Mouse (Mus musculus) liver, postnatal 0 days (tissue): ENCODE results near the gene Atg5. TPM values are rescaled to one million over a fixed set of nuclear protein-coding genes. Genes with fewer than 3 reads are reported as not detected.
A peak's percentile ranks its signal among the peaks of the same experiment; 100 is the strongest.

Experiments
- ATAC-seq: fragments of 200-750 bp; cut with Nextera tagmentation; 2 replicates; pipeline ENCODE4 v1.8.0; 2017; ENCODE audit warnings: mild to moderate bottlenecking, moderate library complexity
- DNase-seq: peaks from one replicate; pipeline ENCODE4 v3.0.0-alpha.2; 2016
- H3K27ac ChIP-seq: fragments of 300-500 bp; sonication (generic); 2 replicates; pipeline ENCODE4 v1.5.1; 2014; ENCODE audit warnings: antibody characterized with exemption, moderate library complexity, mild to moderate bottlenecking, low read depth
- H3K27me3 ChIP-seq: fragments of 300-500 bp; sonication (generic); 2 replicates; pipeline ENCODE4 v1.6.1; 2014; ENCODE audit warnings: low read length, control low read depth, mixed read lengths; ENCODE audit not compliant: insufficient read depth
- H3K36me3 ChIP-seq: fragments of 300-500 bp; sonication (generic); replicated peaks from 2 replicates; pipeline ENCODE4 v1.6.1; 2014; ENCODE audit warnings: mild to moderate bottlenecking, control low read depth, low read length, moderate library complexity, mixed read lengths; ENCODE audit not compliant: insufficient read depth
- H3K4me1 ChIP-seq: fragments of 300-500 bp; sonication (generic); 2 replicates; pipeline ENCODE4 v1.6.1; 2014; ENCODE audit warnings: antibody characterized with exemption, mild to moderate bottlenecking, control low read depth; ENCODE audit not compliant: insufficient read depth
- H3K4me2 ChIP-seq: fragments of 300-500 bp; sonication (generic); 2 replicates; pipeline ENCODE4 v1.6.1; 2014; ENCODE audit warnings: low read depth, mild to moderate bottlenecking, low read length, moderate library complexity, mixed read lengths
- H3K4me3 ChIP-seq: fragments of 300-500 bp; sonication (generic); 2 replicates; pipeline ENCODE4 v1.5.1; 2014; ENCODE audit warnings: low read depth, low read length
- H3K9ac ChIP-seq: fragments of 300-500 bp; sonication (generic); replicated peaks from 2 replicates; pipeline ENCODE4 v1.6.1; 2014; ENCODE audit warnings: mild to moderate bottlenecking, moderate library complexity
- H3K9me3 ChIP-seq: fragments of 300-500 bp; sonication (generic); 2 replicates; pipeline ENCODE4 v1.6.1; 2016; ENCODE audit warnings: mild to moderate bottlenecking, control low read depth, low read length, mixed read lengths
- CTCF ChIP-seq: sonication (generic); IDR thresholded peaks from 2 replicates; pipeline ENCODE4 v1.5.1; 2016; ENCODE audit warnings: antibody characterized with exemption, low read depth
- EP300 ChIP-seq: IDR thresholded peaks from 2 replicates; pipeline ENCODE4 v1.6.1; 2016; ENCODE audit warnings: antibody characterized with exemption, low read depth, mild to moderate bottlenecking
- WGBS: fragments of 180-500 bp; shearing (Covaris S2); extraction: QIAGEN DNeasy Blood & Tissue Kit; methylation state at CpG from one replicate; pipeline ENCODE4 v1.1.7; 2014; ENCODE audit not compliant: insufficient replicate concordance; 5-methylcytosine and 5-hydroxymethylcytosine counted together
- polyA plus RNA-seq: library from polyadenylated mRNA; unstranded; fragments of >200 nt; fragmentation: Nextera tagmentation; extraction: Ambion mirVana; gene quantifications from 2 replicates; pipeline ENCODE4 v1.2.1, GENCODE M21; 2015

The Atg5 gene
- polyA plus RNA-seq, 1 experiment from 2014 or later = 26.6 TPM

DNA sequence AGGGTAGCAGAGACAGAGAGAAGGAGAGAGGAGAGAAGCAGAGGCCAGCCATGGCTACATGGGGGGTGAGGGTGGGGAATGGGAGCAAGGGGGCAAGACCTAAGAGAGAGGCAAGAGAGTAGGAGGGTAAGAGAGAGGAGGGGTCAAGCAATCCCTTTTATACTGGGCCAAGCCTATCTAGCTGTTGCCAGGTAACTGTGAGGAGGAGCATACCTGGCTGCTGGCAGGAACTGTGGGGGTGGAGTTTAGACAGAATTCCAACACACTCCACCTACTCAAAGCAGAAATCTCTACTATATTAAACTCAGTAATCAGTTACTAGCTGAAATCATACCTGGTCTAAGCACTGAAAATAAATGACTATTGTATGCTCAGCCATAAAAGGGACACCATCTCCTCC, 1.6 kb upstream of the Atg5 start:
- Histone ChIP-seq H3K9me3 (no peaks in the 10 kb centered on the region), H3K27ac (no peak overlapping the region), H3K9ac (no peak overlapping the region), H3K4me2 (no peak overlapping the region), H3K4me3 (no peak overlapping the region), H3K4me1 (peaks cover 23% of the 10 kb centered on the region), H3K36me3 (no peaks in the 10 kb centered on the region), H3K27me3 (no peaks in the 10 kb centered on the region)
- no peak for TF ChIP-seq EP300
- no peak for TF ChIP-seq CTCF
- DNase-seq (no peak), ATAC-seq (no peak)

- DNase-seq (no peak), ATAC-seq (peak; percentile 7; the same call in 1 of the 2 replicates)
- no peaks in the 10 kb centered on the region for H3K27me3 ChIP-seq
- H3K4me2 ChIP-seq = peak overlapping the region; percentile 96
- peak overlapping the region; percentile 94 for H3K9ac ChIP-seq
- no peaks in the 10 kb centered on the region for H3K9me3 ChIP-seq
- peaks cover 23% of the 10 kb centered on the region for H3K4me1 ChIP-seq
- peak overlapping the region; percentile 97 for H3K4me3 ChIP-seq
- TF ChIP-seq EP300 (no peak), CTCF (no peak)
- no peaks in the 10 kb centered on the region for H3K36me3 ChIP-seq
- H3K27ac ChIP-seq = peak overlapping the region; percentile 96
- WGBS = 4% methylated on average over 11 of the region's 11 CpGs
These were observed 574 bp upstream of the Atg5 start for GRCm38 (mm10) chr10:44267426-44268142.

DNA sequence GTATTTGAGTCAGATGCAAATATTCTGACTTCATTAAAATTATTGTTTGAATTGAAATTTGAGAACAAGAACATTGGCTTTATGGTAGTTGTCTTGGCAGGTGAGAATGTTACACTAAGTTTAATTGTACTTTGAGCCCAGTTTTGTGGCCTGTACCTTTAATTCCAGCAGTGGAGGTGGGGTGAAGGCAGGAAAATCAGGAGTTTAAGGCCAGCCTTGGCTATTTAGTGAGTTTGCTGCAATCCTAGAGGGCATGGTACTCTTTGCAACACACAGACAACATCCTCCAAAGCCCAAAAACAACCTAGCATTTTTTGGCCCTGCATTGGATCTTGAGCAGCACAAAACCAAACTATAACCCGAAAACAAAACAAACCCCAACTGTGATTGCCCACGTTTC, 1.1 kb downstream of the Atg5 start:
- DNase-seq = no peak
- TF ChIP-seq EP300 (no peak), CTCF (no peak)
- peak overlapping the region; percentile 94 for H3K9ac ChIP-seq
- H3K4me2 ChIP-seq = peak overlapping the region; percentile 96
- no peak for ATAC-seq
- H3K4me1 ChIP-seq = peaks cover 23% of the 10 kb centered on the region
- peak overlapping the region; percentile 96 for H3K27ac ChIP-seq
- H3K27me3 ChIP-seq = no peaks in the 10 kb centered on the region
- no peaks in the 10 kb centered on the region for H3K36me3 ChIP-seq
- H3K4me3 ChIP-seq = peak overlapping the region; percentile 97
- 48% methylated on average over 2 of the region's 2 CpGs for WGBS
- no peaks in the 10 kb centered on the region for H3K9me3 ChIP-seq

DNA sequence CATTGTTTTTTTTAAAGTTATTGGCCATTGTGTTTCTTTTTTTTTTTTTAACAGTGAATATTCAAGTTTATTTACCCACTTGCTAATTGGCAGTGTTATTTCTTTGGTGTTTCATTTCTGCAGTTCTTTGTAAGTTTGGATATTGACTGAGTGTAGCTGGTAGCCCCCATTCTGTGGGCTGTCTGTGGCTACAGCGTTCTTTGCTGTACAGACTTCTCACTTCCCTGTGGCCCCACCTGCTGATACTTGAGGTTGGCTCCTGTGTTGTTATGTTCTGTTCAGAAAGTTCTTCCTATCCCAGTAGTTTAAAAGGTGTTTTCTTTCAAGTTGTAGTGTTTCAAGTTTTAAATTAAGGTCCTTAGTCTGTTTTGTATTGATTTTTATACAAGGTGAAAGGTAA, 14.2 kb downstream of the Atg5 start:
- Histone ChIP-seq H3K9ac (no peak overlapping the region), H3K4me1 (peaks cover 5% of the 10 kb centered on the region), H3K4me2 (no peak overlapping the region), H3K9me3 (no peaks in the 10 kb centered on the region), H3K4me3 (no peak overlapping the region), H3K36me3 (peaks cover 8% of the 10 kb centered on the region; the same call in 1 of the 2 replicates), H3K27me3 (no peaks in the 10 kb centered on the region), H3K27ac (no peak overlapping the region)
- no peak for ATAC-seq
- WGBS = 27% methylated on average over 1 of the region's 1 CpGs
- TF ChIP-seq CTCF = no peak
- no peak for TF ChIP-seq EP300
- no peak for DNase-seq

- Histone ChIP-seq H3K4me2 (no peak overlapping the region), H3K9ac (no peak overlapping the region), H3K4me3 (no peak overlapping the region), H3K9me3 (no peaks in the 10 kb centered on the region), H3K4me1 (peaks cover 5% of the 10 kb centered on the region), H3K36me3 (peaks cover 22% of the 10 kb centered on the region; the same call in 1 of the 2 replicates), H3K27me3 (no peaks in the 10 kb centered on the region), H3K27ac (no peak overlapping the region)
- DNase-seq (no peak), ATAC-seq (no peak)
- WGBS = 69% methylated on average over 1 of the region's 1 CpGs
- TF ChIP-seq EP300 (no peak), CTCF (no peak)
These were observed 16.9 kb downstream of the Atg5 start for GRCm38 (mm10) chr10:44285106-44285505.

DNA sequence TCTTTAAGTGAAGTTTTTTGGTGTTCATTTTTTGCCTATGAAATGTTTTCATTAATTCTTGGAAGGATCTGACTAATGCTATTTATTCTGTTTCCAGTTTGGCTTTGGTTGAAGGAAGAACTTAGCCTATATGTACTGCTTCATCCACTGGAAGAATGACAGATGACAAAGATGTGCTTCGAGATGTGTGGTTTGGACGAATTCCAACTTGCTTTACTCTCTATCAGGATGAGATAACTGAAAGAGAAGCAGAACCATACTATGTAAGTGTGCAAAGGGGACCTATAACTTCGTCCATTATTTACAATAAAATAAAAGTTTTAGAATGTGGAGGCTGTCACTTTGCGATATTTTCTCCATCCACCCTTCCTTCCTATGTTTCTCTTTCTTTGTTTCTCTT, 17.8 kb downstream of the Atg5 start:
- H3K27me3 ChIP-seq = no peaks in the 10 kb centered on the region
- H3K4me2 ChIP-seq = no peak overlapping the region
- no peak overlapping the region for H3K4me3 ChIP-seq
- 58% methylated on average over 4 of the region's 4 CpGs for WGBS
- TF ChIP-seq CTCF (no peak), EP300 (no peak)
- peaks cover 5% of the 10 kb centered on the region for H3K4me1 ChIP-seq
- DNase-seq (no peak), ATAC-seq (no peak)
- no peaks in the 10 kb centered on the region for H3K9me3 ChIP-seq
- no peak overlapping the region for H3K9ac ChIP-seq
- H3K27ac ChIP-seq = no peak overlapping the region
- peaks cover 26% of the 10 kb centered on the region; the same call in 1 of the 2 replicates for H3K36me3 ChIP-seq

GRCm38 (mm10) chr10:44290876-44291275, 22.7 kb downstream of the Atg5 start:
- WGBS = 79% methylated on average over 2 of the region's 2 CpGs
- no peak for ATAC-seq
- TF ChIP-seq CTCF (no peak), EP300 (no peak)

More at GRCm38 (mm10) chr10:44290876-44291275, 22.7 kb downstream of the Atg5 start:
- Histone ChIP-seq H3K9me3 (no peaks in the 10 kb centered on the region), H3K36me3 (peaks cover 26% of the 10 kb centered on the region), H3K4me2 (no peak overlapping the region), H3K9ac (no peak overlapping the region), H3K4me1 (no peaks in the 10 kb centered on the region), H3K4me3 (no peak overlapping the region), H3K27me3 (no peaks in the 10 kb centered on the region), H3K27ac (no peak overlapping the region)
- no peak for DNase-seq
